ENCODE assay signal across 25 mouse cellular contexts in genomic region chr15:7554433-7554832, GRCm38 (mm10).
"Had no signal": no experiment of that assay in that cellular context is flagged by ENCODE, and none has a peak within 500 bp of the region (broad histone marks: within the 10 kb centered on the region; RNA-seq: fewer than 3 reads in every experiment).

No protein-coding gene starts in this region.

- DNase-seq: gastrocnemius, adult 2 months; gastrocnemius, postnatal 10 days; gastrocnemius, postnatal 25 days; heart, adult 18-20 months; heart, postnatal 10 days; heart, postnatal 4 days; kidney, adult 18-20 months; kidney, adult 8-10 months; kidney, postnatal 10 days; kidney, postnatal 25 days; kidney, postnatal 4 days; layer of hippocampus, postnatal 36 days; left cerebral cortex, postnatal 4 days had no signal

- H3K36me3 ChIP-seq: heart, embryonic 10.5 days; heart, embryonic 12.5 days; hindbrain, embryonic 10.5 days; hindbrain, embryonic 12.5 days; limb, embryonic 13.5 days; limb, embryonic 15.5 days; liver, embryonic 12.5 days had no signal

- H3K27me3 ChIP-seq: heart, embryonic 12.5 days; hindbrain, embryonic 12.5 days; limb, embryonic 13.5 days; limb, embryonic 15.5 days; liver, embryonic 12.5 days had no signal

- H3K4me1 ChIP-seq: heart, embryonic 10.5 days; heart, embryonic 12.5 days; hindbrain, embryonic 10.5 days; hindbrain, embryonic 12.5 days; limb, embryonic 13.5 days; limb, embryonic 15.5 days; liver, embryonic 12.5 days had no signal

- H3K9me3 ChIP-seq: heart, embryonic 10.5 days; heart, embryonic 12.5 days; hindbrain, embryonic 10.5 days; hindbrain, embryonic 12.5 days; limb, embryonic 13.5 days; limb, embryonic 15.5 days; liver, embryonic 12.5 days had no signal

- H3K4me2 ChIP-seq: heart, embryonic 12.5 days; hindbrain, embryonic 12.5 days; hindbrain, embryonic 14.5 days; limb, embryonic 13.5 days; limb, embryonic 15.5 days; liver, embryonic 12.5 days had no signal

- H3K27ac ChIP-seq: gastrocnemius, adult 2 months; heart, embryonic 10.5 days; hindbrain, embryonic 10.5 days; hindbrain, embryonic 12.5 days; hindbrain, embryonic 14.5 days; layer of hippocampus, adult 2 months; limb, embryonic 13.5 days; limb, embryonic 15.5 days; liver, embryonic 12.5 days; liver, embryonic 14.5 days had no signal

- H3K9ac ChIP-seq: heart, embryonic 12.5 days; hindbrain, embryonic 12.5 days; hindbrain, embryonic 14.5 days; limb, embryonic 13.5 days; limb, embryonic 15.5 days; liver, embryonic 12.5 days; liver, embryonic 14.5 days had no signal

- H3K4me3 ChIP-seq: gastrocnemius, adult 2 months; heart, embryonic 10.5 days; heart, embryonic 12.5 days; hindbrain, embryonic 10.5 days; hindbrain, embryonic 12.5 days; layer of hippocampus, adult 2 months; limb, embryonic 13.5 days; limb, embryonic 15.5 days; liver, embryonic 12.5 days had no signal

- ATAC-seq: hindbrain, embryonic 16.5 days; inflammation-experienced regulatory T-cells, adult 6 months; liver, embryonic 12.5 days had no signal
